Mouse (Mus musculus): ENCODE data around the gene Ggt1. TPM values are rescaled to one million over a fixed set of nuclear protein-coding genes. Genes with fewer than 3 reads are reported as not detected.

Ggt1 gene
- polyA plus RNA-seq, 1 experiment from 2014 or later, result 3.1 TPM

DNA sequence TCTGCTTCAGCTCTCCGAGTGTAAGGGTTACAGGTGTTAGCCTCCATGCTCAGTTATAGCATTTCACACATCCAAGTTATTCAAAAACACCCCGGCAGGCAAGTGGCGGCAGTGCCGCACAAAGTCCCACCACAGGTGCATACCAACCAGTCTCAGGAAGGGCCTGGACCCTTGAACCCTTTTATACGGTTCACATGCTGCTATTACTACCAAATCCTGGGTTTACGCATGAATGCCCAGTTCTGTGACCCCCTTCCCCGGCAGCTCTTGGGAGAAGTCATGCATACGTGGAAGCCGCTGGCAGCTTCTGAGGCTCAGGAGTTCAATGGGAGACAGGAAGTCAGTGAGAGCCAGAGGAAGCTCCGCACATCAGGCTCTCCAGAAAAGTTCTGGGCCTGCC is 11.8 kb downstream of the Ggt1 start:
- 61% methylated on average over 10 of the region's 10 CpGs for WGBS
- Histone ChIP-seq H3K4me3 (ENCODE audit: low read depth, low read length) (no peak overlapping the region), H3K36me3 (ENCODE audit: control insufficient read depth, insufficient read depth, low read length) (no peaks in the 10 kb centered on the region), H3K4me2 (ENCODE audit: low read depth) (no peak overlapping the region), H3K27me3 (ENCODE audit: control insufficient read depth, insufficient read depth, low read length) (no peaks in the 10 kb centered on the region), H3K9ac (ENCODE audit: low read length) (no peak overlapping the region), H3K9me3 (ENCODE audit: control insufficient read depth, low read length) (no peaks in the 10 kb centered on the region), H3K4me1 (ENCODE audit: control insufficient read depth, insufficient read depth, low read length) (no peaks in the 10 kb centered on the region; the same call in 1 of the 2 replicates), H3K27ac (ENCODE audit: low read depth, low read length) (no peak overlapping the region)
- DNase-seq (ENCODE audit: low spot score) (no peak), ATAC-seq (ENCODE audit: insufficient read depth, low FRiP score, low TSS enrichment) (no peak)

DNA sequence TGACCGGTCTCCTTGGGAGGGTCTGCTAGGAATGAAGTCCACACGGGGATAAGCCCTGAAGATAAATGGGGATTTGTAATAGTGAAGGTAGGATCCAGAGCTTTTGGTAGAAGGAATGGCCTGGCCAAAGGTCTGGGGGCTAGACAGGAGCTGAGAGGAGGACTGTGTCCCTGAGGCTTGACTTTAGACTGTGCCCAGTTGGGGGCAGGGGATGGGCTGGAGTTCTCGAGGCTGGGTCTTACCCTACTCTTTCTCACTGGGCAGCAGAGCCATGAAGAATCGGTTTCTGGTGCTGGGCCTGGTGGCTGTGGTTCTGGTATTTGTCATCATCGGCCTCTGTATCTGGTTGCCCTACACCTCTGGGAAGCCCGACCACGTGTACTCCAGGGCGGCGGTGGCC is 12.6 kb downstream of the Ggt1 start:
- no peak overlapping the region for H3K4me3 ChIP-seq (ENCODE audit: low read depth, low read length)
- ATAC-seq (ENCODE audit: insufficient read depth, low FRiP score, low TSS enrichment), result no peak

DNA sequence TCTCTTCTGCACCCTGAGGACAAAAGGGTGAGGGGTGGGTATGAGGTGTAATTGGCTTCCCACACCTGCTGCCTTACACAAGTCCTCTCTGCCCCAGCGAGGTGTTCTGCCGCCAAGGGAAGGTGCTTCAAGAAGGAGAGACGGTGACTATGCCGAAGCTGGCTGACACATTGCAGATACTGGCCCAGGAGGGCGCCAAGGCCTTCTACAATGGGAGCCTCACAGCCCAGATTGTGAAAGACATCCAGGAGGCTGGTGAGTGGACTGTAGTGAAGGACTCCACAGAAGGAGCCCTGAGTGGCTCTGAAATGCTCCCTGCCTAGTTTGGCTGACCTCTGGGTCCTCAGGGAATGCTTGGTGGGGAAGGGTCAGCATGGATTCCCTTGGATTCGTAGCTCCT is 17.7 kb downstream of the Ggt1 start:
- Histone ChIP-seq H3K27me3 (ENCODE audit: control insufficient read depth, insufficient read depth, low read length) (no peaks in the 10 kb centered on the region), H3K4me3 (ENCODE audit: low read depth, low read length) (no peak overlapping the region), H3K9me3 (ENCODE audit: control insufficient read depth, low read length) (no peaks in the 10 kb centered on the region), H3K27ac (ENCODE audit: low read depth, low read length) (no peak overlapping the region), H3K4me2 (ENCODE audit: low read depth) (no peak overlapping the region), H3K9ac (ENCODE audit: low read length) (no peak overlapping the region), H3K4me1 (ENCODE audit: control insufficient read depth, insufficient read depth, low read length) (no peaks in the 10 kb centered on the region), H3K36me3 (ENCODE audit: control insufficient read depth, insufficient read depth, low read length) (no peaks in the 10 kb centered on the region)
- no peak for DNase-seq (ENCODE audit: low spot score)
- no peak for ATAC-seq (ENCODE audit: insufficient read depth, low FRiP score, low TSS enrichment)
- 85% methylated on average over 6 of the region's 6 CpGs for WGBS

More for the DNA sequence above, 12.6 kb downstream of the Ggt1 start:
- no peak for DNase-seq (ENCODE audit: low spot score)
- WGBS, result 87% methylated on average over 9 of the region's 9 CpGs
- H3K4me2 ChIP-seq (ENCODE audit: low read depth), result no peak overlapping the region
- no peak overlapping the region for H3K9ac ChIP-seq (ENCODE audit: low read length)
- H3K9me3 ChIP-seq (ENCODE audit: control insufficient read depth, low read length), result no peaks in the 10 kb centered on the region
- H3K36me3 ChIP-seq (ENCODE audit: control insufficient read depth, insufficient read depth, low read length), result no peaks in the 10 kb centered on the region
- no peaks in the 10 kb centered on the region; the same call in 1 of the 2 replicates for H3K4me1 ChIP-seq (ENCODE audit: control insufficient read depth, insufficient read depth, low read length)
- no peaks in the 10 kb centered on the region for H3K27me3 ChIP-seq (ENCODE audit: control insufficient read depth, insufficient read depth, low read length)
- no peak overlapping the region for H3K27ac ChIP-seq (ENCODE audit: low read depth, low read length)

DNA sequence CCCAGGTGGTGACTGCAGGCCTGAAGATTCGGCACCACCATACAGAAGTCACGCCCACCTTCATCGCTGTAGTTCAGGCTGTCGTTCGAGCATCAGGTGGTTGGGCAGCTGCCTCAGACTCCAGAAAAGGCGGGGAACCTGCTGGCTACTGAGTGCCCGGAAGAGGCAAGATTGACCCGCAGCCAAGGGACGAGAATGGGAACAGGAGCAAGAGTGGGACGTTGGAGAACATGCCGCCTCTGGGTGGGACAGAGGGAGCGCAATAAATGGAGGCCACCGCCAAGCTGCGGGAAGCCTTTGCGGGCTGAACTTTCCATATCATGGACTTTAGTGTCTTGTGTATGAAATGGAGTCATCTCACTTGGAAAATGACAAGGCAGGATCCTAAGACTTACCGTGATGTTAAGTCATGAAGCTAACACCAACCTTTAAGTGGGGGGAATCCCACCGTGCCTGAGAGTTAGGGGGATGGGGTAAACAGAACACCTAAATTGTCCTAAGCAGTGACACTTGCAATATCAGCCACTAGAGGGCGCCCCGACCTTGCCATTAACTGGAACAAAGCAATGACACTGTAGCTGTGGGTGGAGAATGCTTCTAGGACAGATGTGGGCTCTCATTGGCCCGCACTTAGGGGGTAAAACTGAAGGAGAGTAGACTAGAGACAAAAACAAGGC is 24.6 kb downstream of the Ggt1 start:
- H3K4me1 ChIP-seq (ENCODE audit: control insufficient read depth, insufficient read depth, low read length), result no peaks in the 10 kb centered on the region
- no peak overlapping the region for H3K9ac ChIP-seq (ENCODE audit: low read length)
- H3K27me3 ChIP-seq (ENCODE audit: control insufficient read depth, insufficient read depth, low read length), result no peaks in the 10 kb centered on the region
- H3K27ac ChIP-seq (ENCODE audit: low read depth, low read length), result no peak overlapping the region
- peak overlapping the region; percentile 17; the same call in 1 of the 2 replicates for H3K4me2 ChIP-seq (ENCODE audit: low read depth)
- peak; percentile 81 for ATAC-seq (ENCODE audit: insufficient read depth, low FRiP score, low TSS enrichment)
- 23% methylated on average over 20 of the region's 20 CpGs for WGBS
- no peaks in the 10 kb centered on the region for H3K36me3 ChIP-seq (ENCODE audit: control insufficient read depth, insufficient read depth, low read length)
- H3K9me3 ChIP-seq (ENCODE audit: control insufficient read depth, low read length), result no peaks in the 10 kb centered on the region
- no peak overlapping the region for H3K4me3 ChIP-seq (ENCODE audit: low read depth, low read length)
- DNase-seq (ENCODE audit: low spot score), result peak; percentile 87

DNA sequence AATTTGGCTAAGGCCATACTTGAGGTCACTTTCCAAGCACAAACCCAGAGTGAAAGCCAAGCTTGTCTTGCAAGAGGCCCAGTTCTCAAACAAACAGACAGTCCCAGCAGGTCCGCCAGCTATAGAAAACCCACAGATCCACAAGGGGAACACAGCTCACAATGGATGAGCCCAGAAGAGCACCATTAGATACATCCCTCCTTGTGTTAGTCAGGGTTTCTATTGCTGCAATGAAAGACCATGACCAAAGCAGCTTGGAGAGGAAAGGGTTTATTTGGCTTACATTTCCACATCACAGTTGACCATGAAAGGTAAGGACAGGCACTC is 25.1 kb downstream of the Ggt1 start:
- no peak overlapping the region for H3K4me2 ChIP-seq (ENCODE audit: low read depth)
- H3K9me3 ChIP-seq (ENCODE audit: control insufficient read depth, low read length), result no peaks in the 10 kb centered on the region
- 96% methylated on average over 1 of the region's 1 CpGs for WGBS
- DNase-seq (ENCODE audit: low spot score) (no peak), ATAC-seq (ENCODE audit: insufficient read depth, low FRiP score, low TSS enrichment) (peak; percentile 42; the same call in 1 of the 2 replicates)
- H3K4me3 ChIP-seq (ENCODE audit: low read depth, low read length), result no peak overlapping the region
- H3K27me3 ChIP-seq (ENCODE audit: control insufficient read depth, insufficient read depth, low read length), result no peaks in the 10 kb centered on the region
- no peak overlapping the region for H3K27ac ChIP-seq (ENCODE audit: low read depth, low read length)
- H3K36me3 ChIP-seq (ENCODE audit: control insufficient read depth, insufficient read depth, low read length), result no peaks in the 10 kb centered on the region
- H3K9ac ChIP-seq (ENCODE audit: low read length), result no peak overlapping the region
- no peaks in the 10 kb centered on the region for H3K4me1 ChIP-seq (ENCODE audit: control insufficient read depth, insufficient read depth, low read length)

DNA sequence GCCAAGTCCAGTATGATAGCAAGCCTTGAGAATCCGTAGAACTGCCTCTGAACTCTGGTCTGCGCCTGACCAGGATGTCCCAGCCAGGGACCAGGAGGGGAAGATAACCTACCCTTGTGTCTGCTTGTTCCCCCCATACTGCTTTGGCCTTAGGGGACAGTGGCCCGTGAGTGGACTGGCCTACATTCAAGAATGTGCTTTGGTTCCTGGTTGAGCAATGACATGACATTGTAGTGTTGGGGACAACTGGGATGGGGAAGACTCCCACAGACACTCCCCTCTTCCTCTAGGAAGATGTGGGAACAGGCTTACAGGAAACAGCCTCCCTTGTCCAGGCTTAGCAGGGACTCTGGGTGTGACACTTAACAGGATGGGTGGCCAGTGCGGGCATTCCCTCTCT is 26.4 kb downstream of the Ggt1 start:
- Histone ChIP-seq H3K27ac (ENCODE audit: low read depth, low read length) (no peak overlapping the region), H3K27me3 (ENCODE audit: control insufficient read depth, insufficient read depth, low read length) (no peaks in the 10 kb centered on the region), H3K9ac (ENCODE audit: low read length) (no peak overlapping the region), H3K4me3 (ENCODE audit: low read depth, low read length) (no peak overlapping the region), H3K9me3 (ENCODE audit: control insufficient read depth, low read length) (no peaks in the 10 kb centered on the region), H3K4me2 (ENCODE audit: low read depth) (no peak overlapping the region), H3K36me3 (ENCODE audit: control insufficient read depth, insufficient read depth, low read length) (no peaks in the 10 kb centered on the region), H3K4me1 (ENCODE audit: control insufficient read depth, insufficient read depth, low read length) (no peaks in the 10 kb centered on the region)
- ATAC-seq (ENCODE audit: insufficient read depth, low FRiP score, low TSS enrichment), result no peak
- WGBS, result 87% methylated on average over 4 of the region's 4 CpGs
- no peak for DNase-seq (ENCODE audit: low spot score)

DNA sequence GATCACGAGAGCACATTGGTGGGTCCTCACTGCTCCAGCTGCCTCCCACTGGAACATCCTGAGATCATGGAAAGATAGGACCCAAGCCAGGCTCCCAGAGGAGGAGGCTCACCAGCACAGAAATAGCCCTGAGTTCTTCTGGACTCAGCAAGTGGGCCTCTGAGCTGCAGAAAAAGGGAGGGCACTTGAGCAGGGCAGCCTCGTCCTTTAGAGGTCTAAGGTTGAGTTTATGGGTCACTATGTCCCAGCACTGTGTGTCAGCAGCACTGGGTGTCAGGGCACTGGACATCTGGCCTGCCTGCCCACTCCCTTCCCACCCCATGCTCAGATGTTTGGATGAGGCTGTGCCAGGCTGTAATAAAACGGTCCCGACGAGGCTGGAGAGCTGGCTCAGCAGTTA is 26.9 kb downstream of the Ggt1 start:
- no peaks in the 10 kb centered on the region for H3K36me3 ChIP-seq (ENCODE audit: control insufficient read depth, insufficient read depth, low read length)
- no peak overlapping the region for H3K9ac ChIP-seq (ENCODE audit: low read length)
- H3K4me2 ChIP-seq (ENCODE audit: low read depth), result no peak overlapping the region
- DNase-seq (ENCODE audit: low spot score) (no peak), ATAC-seq (ENCODE audit: insufficient read depth, low FRiP score, low TSS enrichment) (no peak)
- 62% methylated on average over 5 of the region's 5 CpGs for WGBS
- H3K4me1 ChIP-seq (ENCODE audit: control insufficient read depth, insufficient read depth, low read length), result no peaks in the 10 kb centered on the region
- no peaks in the 10 kb centered on the region for H3K27me3 ChIP-seq (ENCODE audit: control insufficient read depth, insufficient read depth, low read length)
- no peak overlapping the region for H3K4me3 ChIP-seq (ENCODE audit: low read depth, low read length)
- H3K27ac ChIP-seq (ENCODE audit: low read depth, low read length), result no peak overlapping the region
- no peaks in the 10 kb centered on the region for H3K9me3 ChIP-seq (ENCODE audit: control insufficient read depth, low read length)

DNA sequence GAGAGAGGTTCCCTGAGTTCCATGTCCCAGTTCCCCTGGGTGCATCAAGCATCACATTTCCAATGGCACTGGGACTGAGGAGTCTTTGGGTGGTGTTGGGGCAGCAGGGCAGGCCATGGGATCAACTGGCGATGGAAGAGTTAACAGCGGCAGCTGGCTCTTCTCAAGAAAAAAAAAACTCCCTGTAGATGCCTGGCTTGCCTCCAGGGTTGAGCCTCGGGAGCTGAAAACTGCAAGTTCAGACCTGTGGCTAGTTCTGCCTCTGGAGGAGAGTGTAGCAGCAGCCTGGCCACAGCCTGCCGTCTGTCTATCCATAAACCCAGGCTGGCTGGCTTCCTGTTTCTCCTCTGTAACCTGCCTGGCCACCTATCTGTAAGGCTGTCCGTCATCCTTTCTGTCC is 27.7 kb downstream of the Ggt1 start, which contains the start of gene Ggt5:
Gene Ggt5 (plus strand): TSS at position 212 of the 400 bp plus-strand sequence.
- Histone ChIP-seq H3K27me3 (ENCODE audit: control insufficient read depth, insufficient read depth, low read length) (no peaks in the 10 kb centered on the region), H3K9ac (ENCODE audit: low read length) (no peak within 1 kb of the TSS), H3K36me3 (ENCODE audit: control insufficient read depth, insufficient read depth, low read length) (no peaks in the 10 kb centered on the region), H3K4me3 (ENCODE audit: low read depth, low read length) (no peak within 1 kb of the TSS), H3K27ac (ENCODE audit: low read depth, low read length) (no peak within 1 kb of the TSS), H3K4me1 (ENCODE audit: control insufficient read depth, insufficient read depth, low read length) (no peaks in the 10 kb centered on the region), H3K4me2 (ENCODE audit: low read depth) (no peak within 1 kb of the TSS), H3K9me3 (ENCODE audit: control insufficient read depth, low read length) (no peaks in the 10 kb centered on the region)
- ATAC-seq (ENCODE audit: insufficient read depth, low FRiP score, low TSS enrichment) (no peak), DNase-seq (ENCODE audit: low spot score) (no peak)
- WGBS, result 57% methylated on average over 5 of the region's 5 CpGs

DNA sequence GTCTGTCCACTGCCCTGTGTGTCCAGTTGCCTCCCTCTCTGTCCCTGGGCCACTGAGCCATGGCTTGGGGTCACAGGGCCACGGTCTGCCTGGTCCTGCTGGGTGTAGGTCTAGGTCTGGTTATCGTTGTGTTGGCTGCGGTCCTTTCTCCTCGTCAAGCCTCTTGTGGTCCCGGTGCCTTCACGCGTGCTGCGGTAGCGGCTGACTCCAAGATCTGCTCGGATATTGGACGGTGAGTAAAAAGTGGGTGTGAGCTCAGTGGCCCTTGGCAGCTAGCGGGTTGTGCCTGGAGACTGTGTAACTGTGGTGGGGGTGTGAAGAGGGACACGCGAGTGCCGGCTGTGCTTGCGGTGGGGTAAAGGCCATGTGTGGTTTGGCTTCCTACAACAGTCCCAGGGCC is 28.2 kb downstream of the Ggt1 start:
- Histone ChIP-seq H3K9me3 (ENCODE audit: control insufficient read depth, low read length) (no peaks in the 10 kb centered on the region), H3K9ac (ENCODE audit: low read length) (no peak overlapping the region), H3K4me3 (ENCODE audit: low read depth, low read length) (no peak overlapping the region), H3K4me1 (ENCODE audit: control insufficient read depth, insufficient read depth, low read length) (no peaks in the 10 kb centered on the region), H3K4me2 (ENCODE audit: low read depth) (no peak overlapping the region), H3K27ac (ENCODE audit: low read depth, low read length) (no peak overlapping the region), H3K27me3 (ENCODE audit: control insufficient read depth, insufficient read depth, low read length) (no peaks in the 10 kb centered on the region), H3K36me3 (ENCODE audit: control insufficient read depth, insufficient read depth, low read length) (no peaks in the 10 kb centered on the region)
- no peak for DNase-seq (ENCODE audit: low spot score)
- WGBS, result 89% methylated on average over 16 of the region's 16 CpGs
- no peak for ATAC-seq (ENCODE audit: insufficient read depth, low FRiP score, low TSS enrichment)

Data from neural tube, embryonic 11.5 days (tissue).